ENCODE assay signal across 9 mouse cellular contexts in the genomic region with DNA sequence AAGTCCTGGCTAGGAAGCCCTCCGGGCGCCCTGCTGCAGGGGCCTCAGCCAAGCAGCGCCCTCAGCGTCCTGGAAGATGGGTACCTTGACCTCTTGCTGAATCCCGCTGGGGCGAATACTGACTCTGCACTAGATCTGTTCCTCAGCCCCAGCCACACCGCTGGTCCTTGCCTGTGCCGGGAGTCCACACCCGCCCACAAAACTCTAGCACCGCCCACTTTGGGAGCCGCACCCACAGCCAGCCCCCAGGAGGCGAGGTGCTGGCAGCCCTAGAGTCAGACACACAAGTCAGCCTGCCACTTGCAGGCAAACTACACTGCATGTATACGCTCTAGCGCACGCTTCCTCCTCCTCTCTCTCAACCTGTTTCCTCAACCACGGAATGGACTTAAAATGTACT. TPM values are rescaled to one million over a fixed set of nuclear protein-coding genes. Genes with fewer than 3 reads are reported as not detected.
DNase-seq lines count a peak whose midpoint lies in the region; ATAC-seq lines count a peak whose summit lies in the region.
"Had no signal": no experiment of that assay in that cellular context is flagged by ENCODE, and none has a peak within 500 bp of the region (broad histone marks: within the 10 kb centered on the region; RNA-seq: fewer than 3 reads in every experiment).

Npy4r (minus strand) TSS at position 148 of the 400 bp plus-strand sequence.

- H3K9me3 ChIP-seq in heart, embryonic 11.5 days (replicated peaks; ENCODE audit: control insufficient read depth, low read length), result no peaks in the 10 kb centered on the region
- H3K9me3 ChIP-seq in kidney, embryonic 15.5 days (replicated peaks), result no peaks in the 10 kb centered on the region
- H3K9me3 ChIP-seq in lung, embryonic 15.5 days, result no peaks in the 10 kb centered on the region

- peak; percentile 66 for ATAC-seq in heart, embryonic 11.5 days (replicated peaks; ENCODE audit: insufficient number of reproducible peaks, low FRiP score, low TSS enrichment)
- peak; percentile 90 for ATAC-seq in kidney, embryonic 15.5 days (replicated peaks; ENCODE audit: low FRiP score)
- peak; percentile 82; the same call in 1 of the 2 replicates for ATAC-seq in lung, embryonic 15.5 days (ENCODE audit: borderline replicate concordance, extremely low read depth, low FRiP score, low TSS enrichment)

- H3K9ac ChIP-seq in heart, embryonic 11.5 days (ENCODE audit: low read depth, low read length), result no peak within 1 kb of the TSS
- no peak within 1 kb of the TSS for H3K9ac ChIP-seq in kidney, embryonic 15.5 days
- no peak within 1 kb of the TSS for H3K9ac ChIP-seq in lung, embryonic 15.5 days

- WGBS in heart, embryonic 11.5 days (ENCODE audit: insufficient replicate concordance), result 12% methylated on average over 16 of the region's 16 CpGs
- 9% methylated on average over 16 of the region's 16 CpGs for WGBS in kidney, embryonic 15.5 days
- WGBS in lung, embryonic 15.5 days, result 6% methylated on average over 16 of the region's 16 CpGs

- no peak within 1 kb of the TSS for H3K27ac ChIP-seq in heart, embryonic 11.5 days (ENCODE audit: low read depth, low read length)
- no peak within 1 kb of the TSS for H3K27ac ChIP-seq in kidney, embryonic 15.5 days
- H3K27ac ChIP-seq in lung, embryonic 15.5 days, result no peak within 1 kb of the TSS

- H3K36me3 ChIP-seq in heart, embryonic 11.5 days (ENCODE audit: control insufficient read depth, insufficient read depth, low read length), result no peaks in the 10 kb centered on the region
- no peaks in the 10 kb centered on the region for H3K36me3 ChIP-seq in kidney, embryonic 15.5 days
- no peaks in the 10 kb centered on the region for H3K36me3 ChIP-seq in lung, embryonic 15.5 days

- H3K4me3 ChIP-seq in heart, embryonic 11.5 days (ENCODE audit: low read depth, low read length), result 0 out of 2 replicates have a peak within 1 kb of the TSS, but pooled peaks have one; percentile 2
- H3K4me3 ChIP-seq in kidney, embryonic 15.5 days (replicated peaks), result peak within 1 kb of the TSS; percentile 25
- H3K4me3 ChIP-seq in lung, embryonic 15.5 days, result no peak within 1 kb of the TSS

- H3K27me3 ChIP-seq in heart, embryonic 11.5 days (ENCODE audit: control insufficient read depth, insufficient read depth, low read length), result peaks cover 11% of the 10 kb centered on the region
- H3K27me3 ChIP-seq in kidney, embryonic 15.5 days, result peaks cover 6% of the 10 kb centered on the region; the same call in 1 of the 2 replicates
- no peaks in the 10 kb centered on the region for H3K27me3 ChIP-seq in lung, embryonic 15.5 days

- DNase-seq in R1 (ENCODE audit: low read depth, low spot score), result peak; percentile 80
- peak; percentile 37 for DNase-seq in embryo, embryonic 10.5 days (ENCODE audit: low spot score)
- DNase-seq in ovary, postnatal 36 days (ENCODE audit: low spot score), result peak; percentile 73
- no peak for DNase-seq in natural killer cell, adult 2 months (ENCODE audit: low spot score in 2 of 2)
- DNase-seq in layer of hippocampus, adult 11-12 months (ENCODE audit: low spot score), result no peak

- H3K4me2 ChIP-seq in heart, embryonic 11.5 days, result peak within 1 kb of the TSS; percentile 49
- H3K4me2 ChIP-seq in kidney, embryonic 15.5 days, result peak within 1 kb of the TSS; percentile 56
- peak within 1 kb of the TSS; percentile 37 for H3K4me2 ChIP-seq in lung, embryonic 15.5 days

- H3K4me1 ChIP-seq in heart, embryonic 11.5 days (ENCODE audit: control insufficient read depth, insufficient read depth, low read length), result peaks cover 11% of the 10 kb centered on the region; the same call in 1 of the 2 replicates
- H3K4me1 ChIP-seq in kidney, embryonic 15.5 days, result peaks cover 31% of the 10 kb centered on the region
- peaks cover 4% of the 10 kb centered on the region; the same call in 1 of the 2 replicates for H3K4me1 ChIP-seq in lung, embryonic 15.5 days

RNA-seq across cellular contexts. Expression of gene Npy4r, which starts in this region (rescaled TPM):
- 0.20 and 0.23 TPM in 2 replicates for polyA plus RNA-seq in heart, embryonic 11.5 days (2014; fragmentation: Nextera tagmentation; extraction: Ambion mirVana)
- 0.17 and 0.21 TPM in 2 replicates for polyA plus RNA-seq in kidney, embryonic 15.5 days (2015; fragmentation: Nextera tagmentation; extraction: Ambion mirVana)
- 0.09 and 0.13 TPM in 2 replicates for polyA plus RNA-seq in lung, embryonic 15.5 days (2015; fragmentation: Nextera tagmentation; extraction: Ambion mirVana)
- polyA plus RNA-seq: cortical plate, adult 2 months had no signal

Comparison
In these comparisons a context has a peak if more than half of its experiments do, and no peak if none do; other contexts are left out.
1. Peak in ATAC-seq, H3K4me3 ChIP-seq and H3K4me2 ChIP-seq in heart, embryonic 11.5 days; RNA of the gene not detected or under 1 TPM.
2. Peak in ATAC-seq, H3K4me3 ChIP-seq and H3K4me2 ChIP-seq in kidney, embryonic 15.5 days; RNA of the gene not detected or under 1 TPM.
3. Peak in ATAC-seq and H3K4me2 ChIP-seq in lung, embryonic 15.5 days; RNA of the gene not detected or under 1 TPM.
4. DNase-seq: peak in R1 (single experiment), embryo, embryonic 10.5 days (single experiment) and ovary, postnatal 36 days (single experiment); none in natural killer cell, adult 2 months (0 of 2) and layer of hippocampus, adult 11-12 months (single experiment).
5. Peak in every context shown above with its lines, with median percentiles within 50 percentile points of each other: ATAC-seq and H3K4me2 ChIP-seq.